Mouse (Mus musculus) forebrain, embryonic 12.5 days (tissue): ENCODE results near the gene Nrg4. TPM values are rescaled to one million over a fixed set of nuclear protein-coding genes. Genes with fewer than 3 reads are reported as not detected.
A peak's percentile ranks its signal among the peaks of the same experiment; 100 is the strongest.

ENCODE experiments used
- ATAC-seq: fragments of 200-750 bp; cut with Nextera tagmentation; 2 replicates; pipeline ENCODE4 v1.8.0; 2017; ENCODE audit warnings: moderate TSS enrichment; ENCODE audit not compliant: low FRiP score
- H3K27ac ChIP-seq: fragments of 300-500 bp; sonication (generic); 2 replicates; pipeline ENCODE4 v1.5.1; 2016; ENCODE audit warnings: mild to moderate bottlenecking
- H3K27me3 ChIP-seq: fragments of 300-500 bp; sonication (generic); 2 replicates; pipeline ENCODE4 v1.6.1; 2016; ENCODE audit warnings: mild to moderate bottlenecking
- H3K36me3 ChIP-seq: fragments of 300-500 bp; sonication (generic); replicated peaks from 2 replicates; pipeline ENCODE4 v1.6.1; 2016; ENCODE audit warnings: mild to moderate bottlenecking
- H3K4me1 ChIP-seq: fragments of 300-500 bp; sonication (generic); 2 replicates; pipeline ENCODE4 v1.6.1; 2016
- H3K4me2 ChIP-seq: fragments of 300-500 bp; sonication (generic); 2 replicates; pipeline ENCODE4 v1.6.1; 2016; ENCODE audit warnings: mild to moderate bottlenecking, moderate library complexity
- H3K4me3 ChIP-seq: fragments of 300-500 bp; sonication (generic); replicated peaks from 2 replicates; pipeline ENCODE4 v1.5.1; 2016; ENCODE audit warnings: mild to moderate bottlenecking
- H3K9ac ChIP-seq: fragments of 300-500 bp; sonication (generic); 2 replicates; pipeline ENCODE4 v1.6.1; 2016; ENCODE audit warnings: mild to moderate bottlenecking
- H3K9me3 ChIP-seq: fragments of 300-500 bp; sonication (generic); 2 replicates; pipeline ENCODE4 v1.6.1; 2016
- WGBS: fragments of 180-500 bp; shearing (Covaris S2); methylation state at CpG from one replicate; pipeline ENCODE4 v1.1.7; 2016; 5-methylcytosine and 5-hydroxymethylcytosine counted together
- polyA plus RNA-seq: library from polyadenylated mRNA; unstranded; fragments of >200 nt; fragmentation: Nextera tagmentation; extraction: Ambion mirVana; gene quantifications from 2 replicates; pipeline ENCODE4 v1.2.1, GENCODE M21; 2016

Gene Nrg4
- polyA plus RNA-seq, 1 experiment from 2014 or later, result 2.2 TPM

DNA sequence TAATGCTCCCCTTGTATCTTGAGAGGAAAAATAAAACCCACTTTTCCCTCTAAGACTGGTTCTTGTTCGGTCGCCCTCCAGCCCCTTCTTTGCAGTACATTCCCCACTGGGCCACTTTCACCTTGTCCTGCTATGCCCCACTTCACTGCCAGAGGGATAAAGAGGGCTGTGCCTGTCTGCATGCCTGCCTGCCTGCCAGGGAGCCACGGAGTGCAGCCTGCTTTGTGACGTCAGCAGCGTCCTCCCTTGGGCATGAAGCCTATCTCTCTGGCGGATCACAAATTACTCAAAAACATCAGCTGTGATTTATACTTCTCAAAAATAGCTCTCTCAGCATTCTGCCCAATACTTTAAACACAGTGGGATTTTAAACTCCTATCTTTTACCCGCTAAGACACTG lies 6.3 kb upstream of the Nrg4 start:
- Histone ChIP-seq H3K27ac (no peak overlapping the region), H3K27me3 (peaks cover 15% of the 10 kb centered on the region), H3K4me1 (peaks cover 9% of the 10 kb centered on the region; the same call in 1 of the 2 replicates), H3K9me3 (no peaks in the 10 kb centered on the region), H3K4me2 (no peak overlapping the region; the same call in 1 of the 2 replicates), H3K36me3 (no peaks in the 10 kb centered on the region), H3K4me3 (no peak overlapping the region), H3K9ac (no peak overlapping the region)
- 38% methylated on average over 7 of the region's 7 CpGs for WGBS
- ATAC-seq, result no peak

DNA sequence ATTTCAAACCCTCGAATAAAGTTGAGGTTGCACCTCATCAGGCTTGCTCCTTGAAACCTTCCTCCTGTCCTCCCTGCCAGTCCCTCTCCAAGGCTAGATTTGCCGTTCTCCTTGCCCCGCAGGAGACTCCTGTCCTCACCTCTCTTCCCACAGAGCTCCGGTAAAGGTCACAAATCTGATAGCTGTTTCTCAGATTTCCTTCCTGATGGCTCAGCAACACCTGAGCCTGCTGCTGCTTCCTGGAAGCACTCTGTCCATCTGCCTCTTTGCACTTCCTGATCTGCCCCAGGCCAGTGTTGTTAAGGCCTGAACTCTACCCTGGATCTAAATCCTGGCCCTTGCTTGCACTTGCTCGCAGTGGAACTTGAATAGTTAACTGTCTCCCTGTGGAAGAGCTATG lies 5.8 kb upstream of the Nrg4 start:
- Histone ChIP-seq H3K9me3 (no peaks in the 10 kb centered on the region), H3K4me1 (peaks cover 11% of the 10 kb centered on the region), H3K9ac (no peak overlapping the region), H3K27me3 (peaks cover 19% of the 10 kb centered on the region), H3K4me3 (no peak overlapping the region), H3K36me3 (no peaks in the 10 kb centered on the region), H3K27ac (no peak overlapping the region), H3K4me2 (no peak overlapping the region)
- WGBS, result 52% methylated on average over 5 of the region's 5 CpGs
- no peak for ATAC-seq

DNA sequence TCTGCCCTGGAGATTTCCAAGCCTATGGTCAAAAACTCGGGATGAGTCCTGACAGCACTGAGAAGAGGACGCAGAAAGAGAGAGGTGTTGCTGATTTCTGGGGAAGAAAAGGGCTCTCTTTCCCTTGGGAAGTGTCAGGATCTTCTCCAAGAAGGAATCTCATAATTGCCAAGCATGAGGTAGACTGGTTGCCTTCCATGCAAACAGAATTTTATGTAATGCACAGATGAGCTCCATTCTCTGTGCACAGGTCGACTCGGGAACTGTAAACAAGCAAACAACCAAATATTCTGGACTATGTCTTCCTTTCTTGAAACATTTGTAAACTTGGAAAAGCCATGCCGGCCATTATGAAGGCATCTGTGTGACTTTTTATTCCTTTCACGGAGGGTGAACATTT lies 2.8 kb upstream of the Nrg4 start:
- Histone ChIP-seq H3K4me2 (no peak overlapping the region), H3K27ac (no peak overlapping the region), H3K4me1 (peaks cover 16% of the 10 kb centered on the region), H3K9ac (no peak overlapping the region), H3K9me3 (no peaks in the 10 kb centered on the region), H3K36me3 (no peaks in the 10 kb centered on the region), H3K27me3 (peaks cover 38% of the 10 kb centered on the region), H3K4me3 (no peak overlapping the region)
- WGBS, result 81% methylated on average over 6 of the region's 6 CpGs
- ATAC-seq, result no peak

DNA sequence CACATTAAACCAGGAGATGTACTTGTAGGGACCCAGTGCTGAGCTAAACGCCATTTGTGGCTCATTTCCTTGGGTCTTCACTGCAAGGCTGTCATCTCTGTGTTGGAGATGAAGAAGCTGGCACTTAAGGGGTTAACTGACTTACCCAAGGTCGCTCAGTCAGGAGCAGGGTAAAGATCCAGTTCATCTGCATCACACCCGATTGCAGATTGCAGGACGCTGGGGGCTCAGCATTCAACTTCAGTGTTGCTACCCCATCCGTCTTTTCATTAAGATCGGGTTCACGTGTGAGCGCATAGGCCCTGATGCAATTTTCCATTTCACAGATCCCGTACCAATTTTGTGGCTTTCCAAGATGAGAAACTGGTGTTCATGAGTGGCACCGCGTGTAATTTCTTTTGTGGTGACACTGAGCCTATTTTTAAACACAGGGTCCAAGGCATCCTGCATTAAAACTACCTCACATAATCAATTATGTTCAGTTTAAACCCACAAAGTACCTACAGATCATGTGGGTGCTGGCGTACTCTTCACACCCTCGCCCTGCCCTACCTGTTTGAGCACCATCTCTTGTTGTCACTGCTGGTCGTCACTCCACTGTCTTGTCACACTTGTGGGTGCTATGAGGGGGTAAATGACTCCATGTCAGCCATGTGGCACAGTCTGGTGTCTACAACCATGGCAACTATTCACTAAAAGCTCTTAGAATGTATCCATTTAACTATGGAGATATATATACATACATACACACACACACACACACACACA lies 1.7 kb upstream of the Nrg4 start:
- Histone ChIP-seq H3K27me3 (peaks cover 45% of the 10 kb centered on the region), H3K4me3 (no peak overlapping the region), H3K4me2 (no peak overlapping the region), H3K9ac (no peak overlapping the region; the same call in 1 of the 2 replicates), H3K27ac (no peak overlapping the region), H3K4me1 (peaks cover 16% of the 10 kb centered on the region), H3K9me3 (no peaks in the 10 kb centered on the region), H3K36me3 (no peaks in the 10 kb centered on the region)
- 23% methylated on average over 14 of the region's 14 CpGs for WGBS
- ATAC-seq, result no peak

DNA sequence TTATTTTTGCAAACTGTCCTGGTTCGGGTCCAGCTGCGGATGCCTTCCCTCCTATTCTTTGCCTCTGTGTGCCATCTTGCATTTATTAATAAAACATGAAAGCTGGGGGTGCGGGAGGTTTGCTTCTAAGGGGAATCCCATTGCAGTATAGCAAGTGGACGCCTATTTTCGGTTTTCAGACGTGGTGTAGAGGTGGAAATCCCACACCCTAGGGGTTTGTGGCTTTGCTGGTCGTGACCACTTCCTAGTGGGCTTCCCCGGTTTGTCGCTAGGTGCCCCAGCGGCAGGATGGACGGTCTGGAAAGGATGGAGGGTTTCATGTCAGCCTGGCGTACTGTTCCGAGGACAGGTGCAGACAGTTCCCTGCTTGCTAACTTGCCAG lies 581 bp upstream of the Nrg4 start:
- Histone ChIP-seq H3K4me1 (peaks cover 10% of the 10 kb centered on the region), H3K4me3 (peak overlapping the region; percentile 71), H3K36me3 (no peaks in the 10 kb centered on the region), H3K27me3 (peaks cover 45% of the 10 kb centered on the region), H3K27ac (no peak overlapping the region), H3K9ac (peak overlapping the region; percentile 81; the same call in 1 of the 2 replicates), H3K9me3 (no peaks in the 10 kb centered on the region), H3K4me2 (peak overlapping the region; percentile 84)
- peak; percentile 45 for ATAC-seq
- WGBS, result under 1% methylated on average over 13 of the region's 13 CpGs

DNA sequence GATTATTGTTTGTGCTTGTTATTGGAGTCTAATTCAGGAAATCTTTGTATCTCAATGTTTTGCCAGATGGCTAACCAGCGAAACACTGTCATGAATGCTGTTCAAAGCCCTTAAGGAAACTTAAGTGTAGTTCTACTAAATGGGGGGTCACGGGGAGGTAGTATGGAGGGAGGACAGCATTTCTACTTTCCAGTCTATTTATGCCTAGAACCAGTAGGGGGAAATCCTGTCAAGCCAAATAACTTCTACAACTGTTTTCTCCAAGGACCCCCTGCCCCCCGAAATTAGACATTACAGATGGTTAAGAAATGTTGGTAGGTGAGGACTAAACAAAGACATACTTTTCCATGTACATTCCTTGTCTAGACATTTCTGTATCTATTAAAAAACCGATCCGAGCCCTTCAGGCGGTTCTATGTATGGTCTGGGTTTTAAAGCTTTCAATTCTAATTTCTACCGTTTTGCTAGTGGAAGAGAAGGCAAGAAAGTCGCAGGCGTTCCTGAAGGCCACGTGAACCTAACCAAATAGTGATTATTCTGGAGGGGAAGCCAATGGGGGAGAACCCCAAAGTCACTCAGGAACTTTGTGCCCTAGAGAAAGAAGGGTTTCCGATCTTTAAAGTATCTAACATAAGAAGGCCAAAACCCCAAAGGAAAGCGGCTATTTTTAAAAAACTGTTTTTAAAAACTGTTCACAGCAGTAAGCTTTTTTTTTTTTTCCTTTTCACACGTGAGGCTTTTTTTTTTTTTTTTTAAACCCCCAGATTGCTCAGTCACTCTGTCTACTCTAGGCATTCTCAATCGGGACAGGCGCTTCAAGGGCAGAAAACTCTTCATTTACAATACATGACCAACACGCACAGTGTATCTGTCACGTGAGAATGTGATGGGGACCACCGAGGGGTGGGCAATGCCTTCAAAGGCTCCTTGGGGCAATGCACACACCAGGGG lies 805 bp downstream of the Nrg4 start:
- H3K9ac ChIP-seq, result peak overlapping the region; percentile 81
- WGBS, result 17% methylated on average over 18 of the region's 18 CpGs
- ATAC-seq, result no peak
- no peak overlapping the region for H3K27ac ChIP-seq
- H3K4me2 ChIP-seq, result peak overlapping the region; percentile 84
- H3K4me1 ChIP-seq, result peaks cover 10% of the 10 kb centered on the region
- H3K9me3 ChIP-seq, result no peaks in the 10 kb centered on the region
- peak overlapping the region; percentile 71 for H3K4me3 ChIP-seq
- no peaks in the 10 kb centered on the region for H3K36me3 ChIP-seq
- H3K27me3 ChIP-seq, result peaks cover 45% of the 10 kb centered on the region

DNA sequence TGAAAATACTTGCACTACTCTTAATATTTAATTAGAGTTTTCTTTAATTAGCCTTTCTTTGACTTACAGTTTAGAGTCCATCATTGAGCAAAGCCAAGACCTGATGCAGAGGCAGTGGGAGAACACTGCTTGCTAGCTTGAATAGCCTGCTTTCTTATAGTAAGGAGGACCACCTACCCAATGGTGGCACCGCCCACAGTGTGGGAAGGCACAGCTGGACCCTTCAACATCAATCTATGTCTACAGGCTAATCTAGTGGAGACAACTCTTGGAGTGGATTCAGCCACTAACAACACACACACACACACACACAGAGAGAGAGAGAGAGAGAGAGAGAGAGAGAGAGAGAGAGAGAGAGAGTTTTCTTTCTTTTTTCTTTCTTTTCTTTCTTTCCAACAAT lies 1.6 kb downstream of the Nrg4 start:
- Histone ChIP-seq H3K4me2 (no peak overlapping the region), H3K27ac (no peak overlapping the region), H3K9ac (no peak overlapping the region), H3K27me3 (peaks cover 42% of the 10 kb centered on the region), H3K36me3 (no peaks in the 10 kb centered on the region), H3K4me1 (peaks cover 10% of the 10 kb centered on the region), H3K9me3 (no peaks in the 10 kb centered on the region), H3K4me3 (no peak overlapping the region)
- WGBS, result 10% methylated on average over 1 of the region's 1 CpGs
- ATAC-seq, result no peak

DNA sequence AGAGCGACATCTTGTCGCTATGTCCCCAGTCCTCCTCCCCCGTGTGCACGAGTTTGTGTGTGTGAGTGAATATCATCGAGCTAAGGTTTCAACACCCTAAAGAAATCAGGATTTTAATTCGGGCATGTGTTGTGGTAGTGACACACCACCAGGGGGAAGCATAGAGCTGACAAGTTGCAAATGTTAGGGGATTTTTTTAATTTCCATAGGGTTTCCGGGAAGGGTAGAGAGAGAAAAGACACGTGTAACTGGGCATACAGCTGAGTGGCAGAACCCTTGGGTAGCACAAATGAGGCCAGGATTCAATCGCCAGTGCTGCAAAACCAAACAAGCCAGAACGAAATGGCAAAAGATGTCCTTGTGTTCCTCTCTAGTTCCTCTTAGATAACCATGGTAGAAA lies 2.1 kb downstream of the Nrg4 start:
- H3K27ac ChIP-seq, result no peak overlapping the region
- H3K27me3 ChIP-seq, result peaks cover 42% of the 10 kb centered on the region
- no peak overlapping the region for H3K9ac ChIP-seq
- ATAC-seq, result no peak
- H3K4me3 ChIP-seq, result no peak overlapping the region
- no peaks in the 10 kb centered on the region for H3K9me3 ChIP-seq
- H3K4me1 ChIP-seq, result peaks cover 10% of the 10 kb centered on the region
- WGBS, result 53% methylated on average over 10 of the region's 10 CpGs
- no peaks in the 10 kb centered on the region for H3K36me3 ChIP-seq
- no peak overlapping the region for H3K4me2 ChIP-seq

DNA sequence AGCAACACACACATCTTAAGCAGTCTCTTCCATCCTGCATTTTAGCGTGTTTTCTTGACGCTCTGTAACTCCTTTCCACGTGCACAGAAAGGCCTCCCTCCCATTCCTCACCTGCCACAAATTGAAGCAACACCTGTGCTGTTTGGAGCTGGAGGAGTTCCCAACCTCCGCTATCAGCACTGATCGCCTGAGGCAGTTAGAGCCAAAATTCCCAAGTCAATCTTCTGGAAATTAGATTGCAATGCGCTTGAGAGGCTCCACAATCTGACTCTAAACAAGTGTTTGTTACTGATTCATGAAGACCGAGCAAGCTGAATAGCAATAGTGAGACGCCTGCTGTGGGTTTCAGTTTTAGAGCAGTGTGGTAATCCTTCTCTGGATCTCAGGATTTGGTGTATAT lies 2.6 kb downstream of the Nrg4 start:
- ATAC-seq, result no peak
- Histone ChIP-seq H3K27ac (no peak overlapping the region), H3K9ac (no peak overlapping the region), H3K4me3 (no peak overlapping the region), H3K4me2 (no peak overlapping the region), H3K27me3 (peaks cover 42% of the 10 kb centered on the region), H3K4me1 (peaks cover 10% of the 10 kb centered on the region), H3K36me3 (no peaks in the 10 kb centered on the region), H3K9me3 (no peaks in the 10 kb centered on the region)
- 52% methylated on average over 8 of the region's 8 CpGs for WGBS

DNA sequence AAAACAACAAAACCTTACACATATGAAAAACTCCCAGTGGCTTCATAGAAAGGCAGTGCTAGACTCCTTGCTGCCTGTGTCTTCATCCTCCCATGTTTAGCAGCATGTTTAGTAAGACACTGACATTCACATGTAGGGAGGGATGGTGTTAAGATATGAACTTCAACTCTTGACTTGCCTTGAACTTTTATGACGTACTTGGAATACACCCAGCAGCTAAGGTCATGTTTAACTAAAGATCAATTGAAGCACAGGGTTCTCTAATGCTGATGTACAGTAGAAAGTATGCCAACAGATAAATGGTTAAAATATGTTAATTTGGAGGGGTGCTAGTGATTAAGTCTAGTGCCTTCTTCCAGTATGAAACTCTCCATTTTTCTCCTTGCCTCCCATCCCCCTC lies 4.0 kb downstream of the Nrg4 start:
- no peak for ATAC-seq
- no peak overlapping the region for H3K4me3 ChIP-seq
- no peaks in the 10 kb centered on the region for H3K9me3 ChIP-seq
- 77% methylated on average over 1 of the region's 1 CpGs for WGBS
- no peak overlapping the region for H3K4me2 ChIP-seq
- peaks cover 31% of the 10 kb centered on the region; the same call in 1 of the 2 replicates for H3K27me3 ChIP-seq
- no peaks in the 10 kb centered on the region for H3K36me3 ChIP-seq
- H3K9ac ChIP-seq, result no peak overlapping the region
- peaks cover 6% of the 10 kb centered on the region for H3K4me1 ChIP-seq
- no peak overlapping the region for H3K27ac ChIP-seq

DNA sequence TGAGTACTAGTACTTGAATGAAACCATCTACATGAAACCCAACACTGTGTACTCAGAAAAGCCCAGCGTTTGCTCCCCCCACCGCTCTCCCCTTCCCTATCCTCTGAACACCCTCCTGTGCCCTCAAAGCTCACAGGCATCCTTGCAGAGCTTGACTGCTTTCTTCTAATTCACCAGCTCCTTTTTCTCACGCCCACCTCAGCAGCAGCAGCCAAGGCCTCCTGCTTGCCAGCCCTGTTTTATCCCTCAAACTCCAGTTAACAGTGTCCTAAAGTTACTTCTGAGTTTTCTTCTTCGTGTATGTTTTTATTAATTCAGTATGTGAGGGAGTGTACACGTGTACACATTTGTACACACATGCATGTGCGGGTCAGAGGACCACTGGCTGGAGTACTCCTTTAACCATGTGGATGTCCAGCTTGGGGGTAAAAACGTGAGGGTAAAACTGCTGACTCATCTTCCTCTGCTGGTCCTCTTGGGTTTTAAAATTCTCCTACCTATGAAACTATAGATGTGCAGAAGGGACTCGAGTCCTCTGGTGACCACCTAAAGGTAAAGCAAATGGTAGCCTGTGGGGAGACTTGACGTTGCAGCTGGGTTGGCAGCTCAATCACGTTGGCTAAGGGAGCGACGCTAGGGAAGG lies 12.9 kb downstream of the Nrg4 start:
- no peak overlapping the region for H3K27ac ChIP-seq
- no peak overlapping the region for H3K4me2 ChIP-seq
- H3K9me3 ChIP-seq, result no peaks in the 10 kb centered on the region
- H3K9ac ChIP-seq, result no peak overlapping the region
- H3K27me3 ChIP-seq, result no peaks in the 10 kb centered on the region
- WGBS, result 73% methylated on average over 12 of the region's 12 CpGs
- H3K4me1 ChIP-seq, result no peaks in the 10 kb centered on the region
- ATAC-seq, result no peak
- no peak overlapping the region for H3K4me3 ChIP-seq
- no peaks in the 10 kb centered on the region for H3K36me3 ChIP-seq

DNA sequence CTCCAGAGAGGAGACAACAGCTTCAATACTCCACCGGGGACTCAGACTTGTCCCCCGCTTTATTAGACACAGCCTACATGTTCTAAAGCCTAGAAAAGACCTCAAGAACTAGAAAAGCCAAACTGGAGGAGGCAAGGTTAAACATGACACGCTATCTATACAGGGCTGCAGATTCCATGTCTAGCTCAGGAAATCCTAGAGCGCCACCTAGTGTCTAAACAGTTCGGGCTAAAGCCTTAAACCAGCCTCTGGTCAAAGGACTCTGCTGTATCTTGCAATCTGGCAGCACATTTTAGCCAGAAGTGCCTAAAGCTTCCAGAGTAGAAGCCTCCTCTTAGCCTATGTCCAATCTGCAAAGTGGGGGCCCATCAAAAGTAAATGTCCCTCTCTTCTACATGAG lies 15.1 kb downstream of the Nrg4 start:
- no peak overlapping the region for H3K9ac ChIP-seq
- H3K4me2 ChIP-seq, result no peak overlapping the region
- H3K4me1 ChIP-seq, result no peaks in the 10 kb centered on the region
- H3K4me3 ChIP-seq, result no peak overlapping the region
- ATAC-seq, result peak; percentile 67; the same call in 1 of the 2 replicates
- 12% methylated on average over 5 of the region's 5 CpGs for WGBS
- no peak overlapping the region for H3K27ac ChIP-seq
- H3K36me3 ChIP-seq, result no peaks in the 10 kb centered on the region
- H3K27me3 ChIP-seq, result no peaks in the 10 kb centered on the region
- no peaks in the 10 kb centered on the region for H3K9me3 ChIP-seq
